Mouse (Mus musculus): ENCODE results near the gene Brsk2.

Brsk2 gene

GRCm38 (mm10) chr7:141955565-141956173 lies 6.1 kb downstream of the Brsk2 start:
- DNase-seq (ENCODE audit: low read depth in 2 of 2, low spot score in 2 of 2): no peak

GRCm38 (mm10) chr7:141956174-141956566 lies 6.6 kb downstream of the Brsk2 start:
- no peak for DNase-seq (ENCODE audit: low read depth in 2 of 2, low spot score in 2 of 2)

- no peak for DNase-seq (ENCODE audit: low read depth in 2 of 2, low spot score in 2 of 2)
These were observed 8.0 kb downstream of the Brsk2 start for GRCm38 (mm10) chr7:141957524-141958051.

- DNase-seq (ENCODE audit: low read depth in 2 of 2, low spot score in 2 of 2): no peak
These were observed 8.7 kb downstream of the Brsk2 start for GRCm38 (mm10) chr7:141958211-141958610.

- no peak for DNase-seq (ENCODE audit: low read depth in 2 of 2, low spot score in 2 of 2)
These were observed 9.6 kb downstream of the Brsk2 start for GRCm38 (mm10) chr7:141959133-141959532.

- DNase-seq (ENCODE audit: low read depth in 2 of 2, low spot score in 2 of 2): no peak
These were observed 11.4 kb downstream of the Brsk2 start for GRCm38 (mm10) chr7:141960926-141961325.

- no peak for DNase-seq (ENCODE audit: low read depth in 2 of 2, low spot score in 2 of 2)
These were observed 11.9 kb downstream of the Brsk2 start for GRCm38 (mm10) chr7:141961491-141961890.

- no peak for DNase-seq (ENCODE audit: low read depth in 2 of 2, low spot score in 2 of 2)
These were observed 13.0 kb downstream of the Brsk2 start for GRCm38 (mm10) chr7:141962521-141962920.

- DNase-seq (ENCODE audit: low read depth in 2 of 2, low spot score in 2 of 2): no peak
These were observed 16.7 kb downstream of the Brsk2 start for GRCm38 (mm10) chr7:141966281-141966680.

GRCm38 (mm10) chr7:141972831-141973619 lies 23.5 kb downstream of the Brsk2 start:
- no peak for DNase-seq (ENCODE audit: low read depth in 2 of 2, low spot score in 2 of 2)

- no peak for DNase-seq (ENCODE audit: low read depth in 2 of 2, low spot score in 2 of 2)
These were observed 28.5 kb downstream of the Brsk2 start for GRCm38 (mm10) chr7:141978003-141978402.

- no peak for DNase-seq (ENCODE audit: low read depth in 2 of 2, low spot score in 2 of 2)
These were observed 29.7 kb downstream of the Brsk2 start for GRCm38 (mm10) chr7:141979247-141979646.

- no peak for DNase-seq (ENCODE audit: low read depth in 2 of 2, low spot score in 2 of 2)
These were observed 31.7 kb downstream of the Brsk2 start for GRCm38 (mm10) chr7:141981237-141981636.

GRCm38 (mm10) chr7:141988314-141988806 lies 38.8 kb downstream of the Brsk2 start:
- DNase-seq (ENCODE audit: low read depth in 2 of 2, low spot score in 2 of 2): no peak

GRCm38 (mm10) chr7:141991183-141991582 lies 41.6 kb downstream of the Brsk2 start:
- DNase-seq (ENCODE audit: low read depth in 2 of 2, low spot score in 2 of 2): no peak

GRCm38 (mm10) chr7:141994121-141994520 lies 44.6 kb downstream of the Brsk2 start:
- DNase-seq (ENCODE audit: low read depth in 2 of 2, low spot score in 2 of 2): no peak

GRCm38 (mm10) chr7:142000661-142001060 lies 51.1 kb downstream of the Brsk2 start:
- DNase-seq (ENCODE audit: low read depth in 2 of 2, low spot score in 2 of 2): no peak

- no peak for DNase-seq (ENCODE audit: low read depth in 2 of 2, low spot score in 2 of 2)
These were observed 52.2 kb downstream of the Brsk2 start for GRCm38 (mm10) chr7:142001597-142002340.

- DNase-seq (ENCODE audit: low read depth in 2 of 2, low spot score in 2 of 2): peak in 1 of 2 experiments; percentile 32
These were observed 67.0 kb downstream of the Brsk2 start for GRCm38 (mm10) chr7:142016562-142016961.

GRCm38 (mm10) chr7:142019699-142020098 lies 70.1 kb downstream of the Brsk2 start:
- DNase-seq (ENCODE audit: low read depth in 2 of 2, low spot score in 2 of 2): no peak

GRCm38 (mm10) chr7:142020827-142021226 lies 71.3 kb downstream of the Brsk2 start:
- no peak for DNase-seq (ENCODE audit: low read depth in 2 of 2, low spot score in 2 of 2)

All from CD8-positive naive resting alpha-beta T cell, adult 2 months (primary cell).